Mouse (Mus musculus): ENCODE measurements around the gene Ssxa1.
A peak's percentile ranks its signal among the peaks of the same experiment; 100 is the strongest.
"Not testable (repeated sequence)": the region's sequence is repeated elsewhere in the genome, so short reads cannot be mapped to it uniquely, and the experiment has no call there.

Ssxa1 gene

GRCm38 (mm10) chrX:21115520-21115919 is at the start of gene Ssxa1:
TSS of gene Ssxa1 (plus strand) at chrX:21115820.
- no peak for DNase-seq (ENCODE audit: low spot score)

- DNase-seq (ENCODE audit: low spot score), result no peak
Measured at GRCm38 (mm10) chrX:21068106-21068505, 47.5 kb upstream of the Ssxa1 start, which contains the start of gene Spaca5. TSS of gene Spaca5 (plus strand) at chrX:21068406.

- no peak for DNase-seq (ENCODE audit: low spot score)
Measured at GRCm38 (mm10) chrX:21088645-21088982, 27.0 kb upstream of the Ssxa1 start.

GRCm38 (mm10) chrX:21088983-21089866 is 26.4 kb upstream of the Ssxa1 start, which contains the start of gene Zfp300:
TSS of gene Zfp300 (minus strand) at chrX:21089527.
- DNase-seq (ENCODE audit: low spot score), result peak; percentile 37

GRCm38 (mm10) chrX:21089867-21090239 is 25.8 kb upstream of the Ssxa1 start:
- DNase-seq (ENCODE audit: low spot score), result no peak

- not testable (repeated sequence) for DNase-seq (ENCODE audit: low spot score)
Measured at GRCm38 (mm10) chrX:21146675-21147074, 31.1 kb downstream of the Ssxa1 start.
